In genomic region chr5:146636859-146637258, GRCm38 (mm10) we compare ENCODE assay signal across 28 mouse cellular contexts. TPM values are rescaled to one million over a fixed set of nuclear protein-coding genes. Genes with fewer than 3 reads are reported as not detected.
DNase-seq lines count a peak whose midpoint lies in the region; ATAC-seq and TF ChIP-seq lines count a peak whose summit lies in the region.
"Had no signal": no experiment of that assay in that cellular context is flagged by ENCODE, and none has a peak within 500 bp of the region (broad histone marks: within the 10 kb centered on the region; RNA-seq: fewer than 3 reads in every experiment).

No protein-coding gene starts in this region.

- no peaks in the 10 kb centered on the region for H3K36me3 ChIP-seq in midbrain, embryonic 11.5 days (ENCODE audit: control insufficient read depth, insufficient read depth, low read length)
- H3K36me3 ChIP-seq in midbrain, embryonic 13.5 days, result no peaks in the 10 kb centered on the region
- H3K36me3 ChIP-seq in stomach, postnatal 0 days (ENCODE audit: control insufficient read depth, insufficient read depth, low read length), result no peaks in the 10 kb centered on the region
- H3K36me3 ChIP-seq in lung, postnatal 0 days (ENCODE audit: insufficient read depth, low read length), result no peaks in the 10 kb centered on the region
- H3K36me3 ChIP-seq: forebrain, embryonic 10.5 days; G1E; heart, embryonic 10.5 days; heart, embryonic 13.5 days; hindbrain, embryonic 12.5 days; hindbrain, embryonic 15.5 days had no signal

- peak; percentile 41 for DNase-seq in midbrain, embryonic 11.5 days (ENCODE audit: low spot score, missing footprints)
- peak; percentile 25 for DNase-seq in large intestine, adult 2 months (ENCODE audit: low read depth, low spot score)
- peak; percentile 48 for DNase-seq in stomach, postnatal 0 days (ENCODE audit: low spot score)
- no peak for DNase-seq in lung, postnatal 0 days (ENCODE audit: low spot score)
- no peak for DNase-seq in embryo, embryonic 10 days (ENCODE audit: low spot score)
- DNase-seq: adrenal gland, postnatal 10 days; adrenal gland, postnatal 36 days; B cell, adult 2 months; cerebellum, adult 18-20 months; cerebellum, adult 9-10 months; cerebellum, postnatal 14 days; gastrocnemius, postnatal 10 days; gastrocnemius, postnatal 36 days; heart, adult 2 months; heart, postnatal 14 days; heart, postnatal 4 days had no signal

- WGBS in midbrain, embryonic 11.5 days, result 88% methylated on average over 6 of the region's 6 CpGs
- WGBS in midbrain, embryonic 13.5 days, result 91% methylated on average over 6 of the region's 6 CpGs
- WGBS in large intestine, adult 2 months, result 22% methylated on average over 6 of the region's 6 CpGs
- WGBS in stomach, postnatal 0 days, result 55% methylated on average over 6 of the region's 6 CpGs
- 48% methylated on average over 6 of the region's 6 CpGs for WGBS in lung, postnatal 0 days

- H3K27me3 ChIP-seq in midbrain, embryonic 11.5 days (ENCODE audit: control insufficient read depth, insufficient read depth, low read length), result no peaks in the 10 kb centered on the region
- H3K27me3 ChIP-seq in midbrain, embryonic 13.5 days, result no peaks in the 10 kb centered on the region
- no peaks in the 10 kb centered on the region for H3K27me3 ChIP-seq in stomach, postnatal 0 days (ENCODE audit: control insufficient read depth, insufficient read depth, low read length)
- H3K27me3 ChIP-seq in lung, postnatal 0 days (replicated peaks; ENCODE audit: insufficient read depth, low read length), result no peaks in the 10 kb centered on the region
- H3K27me3 ChIP-seq: forebrain, embryonic 13.5 days; heart, embryonic 13.5 days; hindbrain, embryonic 12.5 days; hindbrain, embryonic 15.5 days had no signal

- H3K4me2 ChIP-seq in midbrain, embryonic 11.5 days, result no peak overlapping the region
- no peak overlapping the region for H3K4me2 ChIP-seq in midbrain, embryonic 13.5 days (replicated peaks)
- H3K4me2 ChIP-seq in stomach, postnatal 0 days (replicated peaks; ENCODE audit: low read depth), result no peak overlapping the region
- H3K4me2 ChIP-seq in lung, postnatal 0 days (replicated peaks; ENCODE audit: low read depth, low read length), result no peak overlapping the region
- H3K4me2 ChIP-seq: forebrain, embryonic 13.5 days; heart, embryonic 13.5 days; hindbrain, embryonic 12.5 days; hindbrain, embryonic 15.5 days had no signal

- H3K9ac ChIP-seq in midbrain, embryonic 11.5 days (ENCODE audit: low read length), result no peak overlapping the region
- H3K9ac ChIP-seq in midbrain, embryonic 13.5 days (replicated peaks), result no peak overlapping the region
- H3K9ac ChIP-seq in stomach, postnatal 0 days (ENCODE audit: low read length), result no peak overlapping the region
- H3K9ac ChIP-seq in lung, postnatal 0 days (replicated peaks; ENCODE audit: low read depth), result no peak overlapping the region
- H3K9ac ChIP-seq: forebrain, embryonic 13.5 days; heart, embryonic 13.5 days; hindbrain, embryonic 12.5 days; hindbrain, embryonic 15.5 days had no signal

- no peak overlapping the region for H3K27ac ChIP-seq in midbrain, embryonic 11.5 days (ENCODE audit: low read depth, low read length)
- H3K27ac ChIP-seq in midbrain, embryonic 13.5 days, result no peak overlapping the region
- no peak overlapping the region for H3K27ac ChIP-seq in stomach, postnatal 0 days (replicated peaks)
- no peak overlapping the region for H3K27ac ChIP-seq in lung, postnatal 0 days (ENCODE audit: low read length)
- H3K27ac ChIP-seq: forebrain, embryonic 10.5 days; forebrain, embryonic 13.5 days; heart, adult 2 months; heart, embryonic 10.5 days; heart, embryonic 13.5 days; hindbrain, embryonic 12.5 days; hindbrain, embryonic 15.5 days had no signal

- no peaks in the 10 kb centered on the region for H3K9me3 ChIP-seq in midbrain, embryonic 11.5 days (ENCODE audit: control insufficient read depth, low read length)
- H3K9me3 ChIP-seq in midbrain, embryonic 13.5 days, result no peaks in the 10 kb centered on the region
- H3K9me3 ChIP-seq in stomach, postnatal 0 days (ENCODE audit: control insufficient read depth, low read length), result no peaks in the 10 kb centered on the region
- H3K9me3 ChIP-seq in lung, postnatal 0 days (ENCODE audit: low read length), result no peaks in the 10 kb centered on the region
- H3K9me3 ChIP-seq: forebrain, embryonic 13.5 days; G1E; hindbrain, embryonic 12.5 days; hindbrain, embryonic 15.5 days had no signal

- TF ChIP-seq CTCF in stomach, postnatal 0 days (IDR thresholded peaks at IDR 0.05; ENCODE audit: low read depth), result no peak
- TF ChIP-seq CTCF in lung, postnatal 0 days (IDR thresholded peaks at IDR 0.05), result no peak

- H3K4me1 ChIP-seq in midbrain, embryonic 11.5 days (ENCODE audit: control insufficient read depth, insufficient read depth, low read length), result no peaks in the 10 kb centered on the region
- no peaks in the 10 kb centered on the region for H3K4me1 ChIP-seq in midbrain, embryonic 13.5 days (replicated peaks)
- no peaks in the 10 kb centered on the region for H3K4me1 ChIP-seq in stomach, postnatal 0 days (replicated peaks; ENCODE audit: control insufficient read depth, insufficient read depth)
- no peaks in the 10 kb centered on the region for H3K4me1 ChIP-seq in lung, postnatal 0 days (ENCODE audit: insufficient read depth, low read depth, low read length)
- H3K4me1 ChIP-seq: forebrain, embryonic 10.5 days; forebrain, embryonic 13.5 days; heart, embryonic 10.5 days; heart, embryonic 13.5 days; hindbrain, embryonic 12.5 days; hindbrain, embryonic 15.5 days had no signal

- TF ChIP-seq EP300 in stomach, postnatal 0 days (optimal IDR thresholded peaks at IDR 0.05), result no peak
- TF ChIP-seq EP300 in lung, postnatal 0 days (IDR thresholded peaks at IDR 0.05), result no peak

- no peak for ATAC-seq in midbrain, embryonic 11.5 days (ENCODE audit: low FRiP score)
- no peak for ATAC-seq in midbrain, embryonic 13.5 days
- 0 out of 2 replicates have a peak, but pooled peaks have one; percentile 40 for ATAC-seq in stomach, postnatal 0 days (ENCODE audit: low FRiP score, low TSS enrichment)
- no peak for ATAC-seq in lung, postnatal 0 days
- ATAC-seq: forebrain, embryonic 13.5 days; forebrain, embryonic 16.5 days; Patski had no signal

- H3K4me3 ChIP-seq in midbrain, embryonic 11.5 days (ENCODE audit: low read depth, low read length), result no peak overlapping the region
- no peak overlapping the region for H3K4me3 ChIP-seq in midbrain, embryonic 13.5 days (replicated peaks)
- H3K4me3 ChIP-seq in stomach, postnatal 0 days (ENCODE audit: low read depth, low read length), result no peak overlapping the region
- H3K4me3 ChIP-seq in lung, postnatal 0 days (ENCODE audit: low read depth, low read length), result no peak overlapping the region
- H3K4me3 ChIP-seq: forebrain, embryonic 10.5 days; forebrain, embryonic 13.5 days; heart, adult 2 months; heart, embryonic 10.5 days; heart, embryonic 13.5 days; hindbrain, embryonic 12.5 days; hindbrain, embryonic 15.5 days had no signal

RNA-seq across cellular contexts. Expression of gene Gpr12, which starts 51.8 kb away (rescaled TPM):
- 0.36 and 0.39 TPM in 2 replicates for polyA plus RNA-seq in midbrain, embryonic 11.5 days (2014; fragmentation: Nextera tagmentation; extraction: Ambion mirVana)
- 6.7 and 6.8 TPM in 2 replicates for polyA plus RNA-seq in midbrain, embryonic 13.5 days (2015; fragmentation: Nextera tagmentation; extraction: Ambion mirVana)
- not detected in 2 replicates for polyA plus RNA-seq in large intestine, adult 2 months (2012; rRNA removed)
- 0.05 and 0.12 TPM in 2 replicates for polyA plus RNA-seq in stomach, postnatal 0 days (2015; fragmentation: Nextera tagmentation; extraction: Ambion mirVana)
- polyA plus RNA-seq in lung, postnatal 0 days (2015; fragmentation: Nextera tagmentation; extraction: Ambion mirVana), result not detected in 2 replicates
- polyA plus RNA-seq: embryonic facial prominence, embryonic 14.5 days; G1E; heart, embryonic 13.5 days; heart, embryonic 16.5 days had no signal

Comparison
In these comparisons a context has a peak if more than half of its experiments do, and no peak if none do; other contexts are left out.
1. DNase-seq: peak in midbrain, embryonic 11.5 days (single experiment), large intestine, adult 2 months (single experiment) and stomach, postnatal 0 days (single experiment); none in lung, postnatal 0 days (single experiment) and embryo, embryonic 10 days (single experiment).